Mouse (Mus musculus): ENCODE results near the gene Phgdh. TPM values are rescaled to one million over a fixed set of nuclear protein-coding genes. Genes with fewer than 3 reads are reported as not detected.

The Phgdh gene
- polyA plus RNA-seq, 1 experiment from 2014 or later, result 93.7 TPM

Other genes starting within 250 kb of the Phgdh start
- gene Adam30, start 179.4 kb downstream of the Phgdh start, polyA plus RNA-seq (2016; fragmentation: Nextera tagmentation; extraction: Ambion mirVana), result not detected in 2 replicates
- not detected in 2 replicates for gene Reg4, start 117.8 kb downstream of the Phgdh start, polyA plus RNA-seq (2016; fragmentation: Nextera tagmentation; extraction: Ambion mirVana)
- gene Hmgcs2, start 59.6 kb downstream of the Phgdh start, polyA plus RNA-seq (2016; fragmentation: Nextera tagmentation; extraction: Ambion mirVana), result 10.0 and 10.7 TPM in 2 replicates
- 8.0 and 8.3 TPM in 2 replicates for gene Zfp697, start 42.5 kb upstream of the Phgdh start, polyA plus RNA-seq (2016; fragmentation: Nextera tagmentation; extraction: Ambion mirVana)
- gene Gm4450, start 117.1 kb upstream of the Phgdh start, polyA plus RNA-seq (2016; fragmentation: Nextera tagmentation; extraction: Ambion mirVana), result not detected in 2 replicates
- not detected in 2 replicates for gene Hsd3b4, start 170.5 kb upstream of the Phgdh start, polyA plus RNA-seq (2016; fragmentation: Nextera tagmentation; extraction: Ambion mirVana)
- gene Gm10681, start 248.8 kb upstream of the Phgdh start, polyA plus RNA-seq (2016; fragmentation: Nextera tagmentation; extraction: Ambion mirVana), result not detected in 2 replicates